Mouse (Mus musculus) CH12.LX (cell line): Measurements from ENCODE around the gene Kcnd1.
A peak's percentile ranks its signal among the peaks of the same experiment; 100 is the strongest.

Experiments used
- CHD2 ChIP-seq: IDR thresholded peaks from 2 replicates; pipeline ENCODE4 v1.6.1; 2011; ENCODE audit warnings: low read length, improper control_type of control experiment
- EP300 ChIP-seq: IDR thresholded peaks from 2 replicates; pipeline ENCODE4 v1.6.1; 2011; ENCODE audit warnings: low read length, improper control_type of control experiment
- JUND ChIP-seq: conservative IDR thresholded peaks from 2 replicates; pipeline ENCODE4 v1.6.1; 2011; ENCODE audit warnings: low read depth, low read length, improper control_type of control experiment
- MAFK ChIP-seq: IDR thresholded peaks from 2 replicates; pipeline ENCODE4 v1.6.1; 2011; ENCODE audit warnings: low read length, improper control_type of control experiment; ENCODE audit not compliant: insufficient replicate concordance
- POLR2A ChIP-seq: IDR thresholded peaks from 2 replicates; pipeline ENCODE4 v1.6.1; 2011; ENCODE audit warnings: low read depth, mild to moderate bottlenecking, improper control_type of control experiment, low read length
- RAD21 ChIP-seq: IDR thresholded peaks from 2 replicates; pipeline ENCODE4 v1.6.1; 2011; ENCODE audit warnings: low read depth, mild to moderate bottlenecking, low read length, improper control_type of control experiment, moderate library complexity
- TCF12 ChIP-seq: IDR thresholded peaks from 2 replicates; pipeline ENCODE4 v1.6.1; 2014; ENCODE audit warnings: low read depth, mild to moderate bottlenecking, inconsistent platforms, low read length, improper control_type of control experiment

GRCm38 (mm10) chrX:7776329-7777082 lies 45.6 kb upstream of the Kcnd1 start:
- TF ChIP-seq JUND (no peak), POLR2A (no peak), EP300 (no peak), TCF12 (no peak), CHD2 (no peak), MAFK (no peak), RAD21 (peak; percentile 35)
